Comparison of ENCODE assay signal across 8 mouse cellular contexts in the genomic region with DNA sequence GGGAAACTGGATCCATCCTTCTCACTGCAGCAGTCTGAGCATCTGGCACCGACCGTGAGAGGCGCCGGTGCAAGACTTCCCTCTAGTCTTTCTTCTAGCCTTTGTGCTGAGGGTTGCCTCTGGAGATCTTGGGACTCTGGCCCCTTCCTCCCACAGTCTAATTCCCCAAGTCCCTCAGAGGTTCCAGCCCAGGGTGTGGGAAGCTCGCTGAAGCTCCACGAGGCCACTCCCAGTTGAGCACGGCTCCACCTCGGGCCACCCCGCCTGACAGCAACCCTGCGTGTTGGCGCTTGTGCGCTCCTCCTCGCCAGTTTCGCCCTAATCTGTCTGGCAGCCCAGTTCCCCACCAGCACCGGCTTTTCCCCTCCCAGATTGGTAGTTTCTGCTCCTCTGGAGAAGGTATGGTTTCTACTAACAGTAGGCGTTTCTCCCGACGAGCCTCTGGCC. TPM values are rescaled to one million over a fixed set of nuclear protein-coding genes. Genes with fewer than 3 reads are reported as not detected.
DNase-seq lines count a peak whose midpoint lies in the region; ATAC-seq lines count a peak whose summit lies in the region.

No protein-coding gene starts in this region.

- H3K4me3 ChIP-seq in hindbrain, embryonic 13.5 days = peak overlapping the region; percentile 96
- H3K4me3 ChIP-seq in lung, embryonic 16.5 days (ENCODE audit: low read length) = peak overlapping the region; percentile 92

- H3K36me3 ChIP-seq in hindbrain, embryonic 13.5 days = no peaks in the 10 kb centered on the region; the same call in 1 of the 2 replicates
- no peaks in the 10 kb centered on the region for H3K36me3 ChIP-seq in lung, embryonic 16.5 days (ENCODE audit: control insufficient read depth, insufficient read depth, low read length)

- H3K4me2 ChIP-seq in hindbrain, embryonic 13.5 days = peak overlapping the region; percentile 65
- H3K4me2 ChIP-seq in lung, embryonic 16.5 days (ENCODE audit: low read depth, low read length) = peak overlapping the region; percentile 76

- ATAC-seq in hindbrain, embryonic 13.5 days (ENCODE audit: low FRiP score) = peak; percentile 67
- peak; percentile 72 for ATAC-seq in lung, embryonic 16.5 days (ENCODE audit: low read depth)

- DNase-seq in R1 (ENCODE audit: low read depth, low spot score) = peak; percentile 80
- DNase-seq in cerebellum, postnatal 25 days = peak; percentile 86 to 88
- peak; percentile 81 for DNase-seq in gastrocnemius, adult 18-20 months (ENCODE audit: low spot score)
- peak; percentile 54 to 58 for DNase-seq in layer of hippocampus, postnatal 25 days (ENCODE audit: extremely low spot score in 1 of 2, low spot score in 1 of 2)
- DNase-seq in ovary, postnatal 10 days (ENCODE audit: low spot score) = peak; percentile 63
- peak; percentile 22 for DNase-seq in thymus, postnatal 4 days

- H3K27ac ChIP-seq in hindbrain, embryonic 13.5 days = peak overlapping the region; percentile 97
- H3K27ac ChIP-seq in lung, embryonic 16.5 days (ENCODE audit: low read length) = peak overlapping the region; percentile 91

- 0% methylated on average over 18 of the region's 18 CpGs for WGBS in hindbrain, embryonic 13.5 days
- WGBS in lung, embryonic 16.5 days = under 1% methylated on average over 18 of the region's 18 CpGs

- no peaks in the 10 kb centered on the region for H3K9me3 ChIP-seq in hindbrain, embryonic 13.5 days
- H3K9me3 ChIP-seq in lung, embryonic 16.5 days (ENCODE audit: control insufficient read depth, low read length) = no peaks in the 10 kb centered on the region

- H3K27me3 ChIP-seq in hindbrain, embryonic 13.5 days = no peaks in the 10 kb centered on the region
- H3K27me3 ChIP-seq in lung, embryonic 16.5 days (ENCODE audit: control insufficient read depth, insufficient read depth, low read depth, low read length) = peaks cover 2% of the 10 kb centered on the region; the same call in 1 of the 2 replicates

- H3K4me1 ChIP-seq in hindbrain, embryonic 13.5 days (replicated peaks) = peaks cover 32% of the 10 kb centered on the region
- H3K4me1 ChIP-seq in lung, embryonic 16.5 days (replicated peaks; ENCODE audit: control insufficient read depth, insufficient read depth, low read length) = peaks cover 25% of the 10 kb centered on the region

- H3K9ac ChIP-seq in hindbrain, embryonic 13.5 days = peak overlapping the region; percentile 100
- peak overlapping the region; percentile 86 for H3K9ac ChIP-seq in lung, embryonic 16.5 days (ENCODE audit: low read length)

RNA-seq across cellular contexts. Expression of gene Rnd3, which starts 2.0 kb away (rescaled TPM):
- total RNA-seq in gastrocnemius, adult 18-20 months (2021) = 1 to 10 TPM; 3.7 to 6.0 TPM
- polyA plus RNA-seq in hindbrain, embryonic 13.5 days (2015; fragmentation: Nextera tagmentation; extraction: Ambion mirVana) = 244 and 250 TPM in 2 replicates
- 10 to 100 TPM; 13.0 to 14.9 TPM for total RNA-seq in layer of hippocampus, postnatal 25 days (2021)
- 62.2 and 68.6 TPM in 2 replicates for polyA plus RNA-seq in lung, embryonic 16.5 days (2015; fragmentation: Nextera tagmentation; extraction: Ambion mirVana)

Comparison
In these comparisons a context has a peak if more than half of its experiments do, and no peak if none do; other contexts are left out.
1. Peak in every context shown above with its lines: DNase-seq, ATAC-seq, H3K4me3 ChIP-seq and H3K27ac ChIP-seq.
2. DNase-seq: peak in every context shown above with its lines; median percentile 87 in cerebellum, postnatal 25 days; 81 in gastrocnemius, adult 18-20 months; 80 in R1; 63 in ovary, postnatal 10 days; 56 in layer of hippocampus, postnatal 25 days; 22 in thymus, postnatal 4 days.